Mouse (Mus musculus) embryonic facial prominence, embryonic 10.5 days (tissue): ENCODE results near the gene Usp5. TPM values are rescaled to one million over a fixed set of nuclear protein-coding genes. Genes with fewer than 3 reads are reported as not detected.
"Not testable (repeated sequence)": the region's sequence is repeated elsewhere in the genome, so short reads cannot be mapped to it uniquely, and the experiment has no call there.

Experiments used
- DNase-seq: peaks from one replicate; pipeline ENCODE4 v3.0.0-alpha.2; 2017; ENCODE audit warnings: low spot score
- H3K27ac ChIP-seq: fragments of 300-500 bp; sonication (generic); replicated peaks from 2 replicates; pipeline ENCODE4 v1.5.1; 2016; ENCODE audit warnings: mild to moderate bottlenecking
- H3K27me3 ChIP-seq: fragments of 300-500 bp; sonication (generic); replicated peaks from 2 replicates; pipeline ENCODE4 v1.6.1; 2016; ENCODE audit warnings: low read depth, mild to moderate bottlenecking; ENCODE audit not compliant: poor library complexity, severe bottlenecking
- H3K36me3 ChIP-seq: fragments of 300-500 bp; sonication (generic); replicated peaks from 2 replicates; pipeline ENCODE4 v1.6.1; 2016; ENCODE audit warnings: mild to moderate bottlenecking, moderate library complexity
- H3K4me1 ChIP-seq: fragments of 300-500 bp; sonication (generic); 2 replicates; pipeline ENCODE4 v1.6.1; 2016
- H3K4me3 ChIP-seq: fragments of 300-500 bp; sonication (generic); 2 replicates; pipeline ENCODE4 v1.5.1; 2016; ENCODE audit warnings: mild to moderate bottlenecking, moderate library complexity
- H3K9me3 ChIP-seq: fragments of 300-500 bp; sonication (generic); 2 replicates; pipeline ENCODE4 v1.6.1; 2016; ENCODE audit warnings: mild to moderate bottlenecking
- WGBS: fragments of 180-500 bp; shearing (Covaris S2); methylation state at CpG from one replicate; pipeline ENCODE4 v1.1.7; 2016; 5-methylcytosine and 5-hydroxymethylcytosine counted together
- polyA plus RNA-seq: library from polyadenylated mRNA; unstranded; fragments of >200 nt; fragmentation: Nextera tagmentation; extraction: Ambion mirVana; gene quantifications from 2 replicates; pipeline ENCODE4 v1.2.1, GENCODE M21; 2016

Gene Usp5
- polyA plus RNA-seq, 1 experiment from 2014 or later = 191 TPM

DNA sequence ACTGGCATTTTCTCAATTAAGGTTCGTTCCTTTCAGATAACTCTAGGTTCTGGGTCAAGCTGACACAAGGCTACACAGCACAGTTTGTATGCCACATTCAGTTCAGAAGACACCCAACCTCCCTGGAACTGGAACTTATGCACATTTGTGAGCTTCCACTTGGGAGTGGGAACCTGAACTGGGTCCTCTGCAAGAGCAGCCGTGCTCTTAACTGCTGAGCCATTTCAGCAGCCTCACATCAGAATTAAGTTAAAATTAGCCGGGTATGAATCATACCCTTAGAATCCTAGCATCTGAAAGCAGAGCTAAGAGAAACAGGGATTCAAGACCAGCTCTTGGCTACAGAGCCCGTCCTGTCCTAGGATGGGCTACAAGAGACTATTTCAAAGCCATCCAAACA, 21.9 kb downstream of the Usp5 start:
- 87% methylated on average over 4 of the region's 4 CpGs for WGBS
- peaks cover 62% of the 10 kb centered on the region for H3K4me1 ChIP-seq
- no peak for DNase-seq
- H3K4me3 ChIP-seq = no peak overlapping the region
- no peaks in the 10 kb centered on the region for H3K9me3 ChIP-seq
- H3K27ac ChIP-seq = 0 out of 2 replicates have a peak overlapping the region, but pooled peaks have one; percentile 24
- H3K27me3 ChIP-seq = no peaks in the 10 kb centered on the region
- peaks cover 27% of the 10 kb centered on the region for H3K36me3 ChIP-seq

DNA sequence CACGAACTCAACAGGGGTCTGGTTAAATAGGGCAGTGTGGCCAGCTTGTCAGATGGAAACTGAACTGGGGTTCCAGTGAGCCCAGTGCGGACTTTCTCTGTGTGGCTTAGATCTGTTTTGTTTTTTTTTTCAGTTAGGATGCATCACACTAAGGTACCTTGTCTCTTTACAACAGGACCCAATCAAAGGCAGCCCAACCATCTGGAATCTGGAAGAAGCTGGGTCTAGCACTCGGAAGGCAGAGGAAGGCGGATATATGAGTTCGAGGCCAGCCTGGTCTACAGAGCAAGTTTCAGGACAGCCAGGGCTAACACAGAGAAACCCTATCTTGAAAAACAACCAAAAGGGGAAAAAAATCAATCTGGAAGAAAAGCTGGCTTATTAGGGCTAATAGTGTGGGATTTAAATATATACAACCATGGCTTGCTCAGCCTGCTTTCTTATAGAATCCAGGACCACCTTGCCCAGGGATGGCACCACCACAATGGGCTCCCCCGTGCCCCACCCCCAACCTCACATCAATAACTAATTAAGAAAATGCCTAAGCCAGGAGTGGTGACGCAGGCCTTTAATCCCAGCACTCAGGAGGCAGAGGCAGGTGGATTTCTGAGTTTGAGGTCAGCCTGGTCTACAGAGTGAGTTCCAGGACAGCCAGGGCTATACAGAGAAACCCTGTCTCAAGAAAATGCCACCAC, 22.7 kb downstream of the Usp5 start:
- Histone ChIP-seq H3K27ac (peak overlapping the region; percentile 91), H3K4me3 (peak overlapping the region; percentile 66), H3K9me3 (no peaks in the 10 kb centered on the region), H3K36me3 (peaks cover 20% of the 10 kb centered on the region), H3K4me1 (peaks cover 54% of the 10 kb centered on the region), H3K27me3 (no peaks in the 10 kb centered on the region)
- 75% methylated on average over 7 of the region's 7 CpGs for whole genome bisulfite sequencing
- no peak for DNase-seq

DNA sequence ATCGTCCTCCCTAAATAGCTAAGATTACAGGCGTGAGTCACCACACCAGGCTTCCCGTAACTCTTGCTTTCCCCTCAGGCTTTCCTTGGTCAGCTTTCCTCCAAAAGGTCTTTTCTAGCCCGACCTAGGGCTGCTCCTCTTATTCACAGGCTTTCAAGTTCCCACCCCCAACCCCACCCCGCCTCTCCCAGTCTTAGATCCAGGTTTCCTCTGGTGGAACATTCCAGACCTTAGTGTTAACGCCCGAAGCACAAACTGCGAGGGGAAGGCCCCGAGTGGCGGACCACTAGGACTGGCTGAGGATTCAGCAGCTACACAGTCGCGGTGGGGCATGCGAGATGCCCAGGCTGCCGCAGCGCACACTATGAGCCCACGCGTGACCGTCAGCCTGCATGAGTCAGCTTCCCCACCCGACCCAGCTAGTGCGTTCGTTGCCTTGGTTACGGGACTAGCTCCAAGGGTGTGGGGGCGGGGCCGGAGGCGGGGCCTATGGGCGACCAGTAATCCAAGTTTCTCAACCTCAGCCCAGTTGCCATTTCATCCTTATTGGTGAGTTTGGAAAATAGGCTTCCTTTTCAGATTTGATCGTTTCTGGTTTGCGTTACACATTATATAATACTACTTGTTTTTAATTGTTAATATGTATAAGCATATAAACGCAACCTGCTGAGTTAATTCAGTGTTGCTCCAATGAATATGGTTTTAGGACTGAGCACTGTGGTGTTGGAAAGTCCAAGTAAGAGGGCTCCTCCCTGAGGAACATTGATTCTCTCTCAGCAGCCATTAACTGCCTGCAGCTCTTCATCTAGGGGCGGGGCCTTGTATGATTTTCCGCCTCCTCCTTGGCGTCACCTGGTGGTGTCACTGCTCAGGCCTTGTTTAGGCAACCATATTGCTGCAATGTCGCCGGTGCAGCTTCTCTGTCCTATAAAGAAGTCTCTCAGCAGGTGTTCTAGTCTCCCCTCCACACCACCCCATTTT, 23.7 kb downstream of the Usp5 start:
- WGBS = 1% methylated on average over 34 of the region's 34 CpGs

GRCm38 (mm10) chr6:124804341-124804740, 24.9 kb downstream of the Usp5 start:
- Histone ChIP-seq H3K27ac (no peak overlapping the region), H3K27me3 (no peaks in the 10 kb centered on the region)

More for the DNA sequence above, 23.7 kb downstream of the Usp5 start:
- no peaks in the 10 kb centered on the region for H3K27me3 ChIP-seq
- peaks cover 50% of the 10 kb centered on the region for H3K4me1 ChIP-seq
- peak overlapping the region; percentile 66 for H3K4me3 ChIP-seq
- H3K9me3 ChIP-seq = no peaks in the 10 kb centered on the region
- DNase-seq = peak; percentile 96
- H3K36me3 ChIP-seq = peaks cover 10% of the 10 kb centered on the region
- peak overlapping the region; percentile 91 for H3K27ac ChIP-seq

DNA sequence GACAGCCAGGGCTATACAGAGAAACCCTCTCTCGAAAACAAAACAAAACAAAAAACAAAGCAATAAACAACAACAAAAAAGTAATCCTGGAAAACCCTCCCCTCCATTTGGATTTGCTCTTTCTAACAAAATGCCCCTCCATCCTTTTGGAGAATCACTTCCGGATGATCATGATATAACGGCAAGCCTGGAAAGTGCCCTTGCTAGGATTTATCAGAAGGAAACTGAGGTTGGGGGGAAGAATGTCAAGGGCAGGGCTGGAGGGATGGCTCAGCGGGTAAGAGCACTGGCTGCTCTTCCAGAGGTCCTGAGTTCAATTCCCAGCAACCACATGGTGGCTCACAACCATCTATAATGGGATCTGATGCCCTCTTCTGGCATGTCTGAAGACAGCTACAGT, 25.6 kb downstream of the Usp5 start:
- H3K27ac ChIP-seq, H3K36me3 ChIP-seq, H3K27me3 ChIP-seq, DNase-seq, H3K4me3 ChIP-seq, H3K9me3 ChIP-seq: not testable (repeated sequence)
- H3K4me1 ChIP-seq = peaks cover 31% of the 10 kb centered on the region
- WGBS = 94% methylated on average over 4 of the region's 4 CpGs

More at GRCm38 (mm10) chr6:124804341-124804740, 24.9 kb downstream of the Usp5 start:
- 88% methylated on average over 3 of the region's 3 CpGs for WGBS
- no peak overlapping the region for H3K4me3 ChIP-seq
- H3K4me1 ChIP-seq = peaks cover 37% of the 10 kb centered on the region
- no peaks in the 10 kb centered on the region for H3K9me3 ChIP-seq
- no peak for DNase-seq
- H3K36me3 ChIP-seq = no peaks in the 10 kb centered on the region

DNA sequence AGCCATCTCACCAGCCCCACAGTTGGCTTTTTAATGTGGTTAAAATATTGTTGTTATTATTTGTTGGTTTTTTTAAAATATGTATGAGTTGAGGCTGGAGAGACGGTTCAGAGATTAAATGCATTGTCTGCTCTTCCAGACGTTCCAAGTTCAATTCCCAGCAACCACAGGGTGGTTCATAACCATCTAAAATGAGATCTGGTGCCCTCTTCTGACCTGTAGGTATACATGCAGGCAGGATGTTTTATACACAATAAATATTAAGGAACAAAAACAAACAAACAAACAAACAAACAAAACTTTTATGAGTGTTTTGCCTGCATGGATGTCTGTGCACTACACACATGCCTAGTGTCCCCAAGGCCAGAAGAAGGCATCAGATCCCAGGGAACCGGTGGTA, 26.2 kb downstream of the Usp5 start:
- Histone ChIP-seq H3K4me1 (peaks cover 24% of the 10 kb centered on the region), H3K4me3 (no peak overlapping the region), H3K27me3 (no peaks in the 10 kb centered on the region), H3K36me3 (no peaks in the 10 kb centered on the region), H3K27ac (no peak overlapping the region), H3K9me3 (no peaks in the 10 kb centered on the region)
- DNase-seq = no peak
- 75% methylated on average over 3 of the region's 3 CpGs for WGBS

DNA sequence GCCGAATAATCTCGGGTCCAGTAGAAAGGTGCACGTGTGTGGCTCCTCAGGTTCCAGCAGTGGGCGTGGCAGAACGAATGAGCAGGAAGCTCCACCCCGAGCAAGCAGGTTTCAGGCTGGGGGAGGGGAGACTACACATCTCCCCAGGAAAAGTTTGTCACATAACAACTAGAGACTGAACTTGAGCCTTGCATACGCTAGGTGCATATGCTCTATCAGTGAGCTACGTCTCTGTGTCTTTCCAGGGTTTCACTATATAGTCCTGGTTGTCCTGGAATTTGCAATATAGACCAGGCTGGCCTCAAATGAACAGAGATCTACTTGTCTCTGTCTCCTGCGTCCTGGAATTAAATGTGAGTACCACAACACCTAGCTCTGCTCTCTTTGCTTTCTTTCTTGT, 26.9 kb downstream of the Usp5 start:
- peak; percentile 61 for DNase-seq
- 8% methylated on average over 7 of the region's 9 CpGs for WGBS

DNA sequence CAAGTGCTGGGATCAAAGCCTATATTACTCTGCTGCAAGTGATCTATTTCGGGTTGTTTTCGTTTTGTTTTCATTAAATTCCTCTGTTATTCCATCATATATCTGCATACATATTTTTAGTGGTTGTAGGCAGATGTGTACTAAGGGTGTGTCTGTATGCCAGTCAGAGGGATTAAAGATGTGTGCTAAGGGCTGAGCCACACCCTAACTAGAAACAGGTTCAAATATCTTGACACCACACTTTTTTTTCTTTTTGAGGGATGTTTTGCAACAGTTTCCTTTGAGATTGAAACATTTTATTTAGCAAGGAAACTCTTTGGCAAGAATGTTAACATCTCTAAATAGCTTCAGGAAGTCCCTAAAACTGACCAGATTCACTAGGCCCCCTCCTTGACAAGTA, 33.1 kb downstream of the Usp5 start:
- H3K4me3 ChIP-seq = no peak overlapping the region
- DNase-seq = no peak
- H3K9me3 ChIP-seq = no peaks in the 10 kb centered on the region
- H3K4me1 ChIP-seq = no peaks in the 10 kb centered on the region
- H3K27me3 ChIP-seq = no peaks in the 10 kb centered on the region
- WGBS = 84% methylated on average over 2 of the region's 2 CpGs
- H3K36me3 ChIP-seq = peaks cover 20% of the 10 kb centered on the region
- H3K27ac ChIP-seq = no peak overlapping the region

More for the DNA sequence above, 26.9 kb downstream of the Usp5 start:
- Histone ChIP-seq H3K27ac (peak overlapping the region; percentile 55), H3K4me3 (peak overlapping the region; percentile 41; the same call in 1 of the 2 replicates), H3K4me1 (peaks cover 22% of the 10 kb centered on the region)
- not testable (repeated sequence) for H3K9me3 ChIP-seq, H3K36me3 ChIP-seq, H3K27me3 ChIP-seq

- no peak for DNase-seq
- 79% methylated on average over 4 of the region's 4 CpGs for WGBS
- H3K27ac ChIP-seq = no peak overlapping the region
- H3K9me3 ChIP-seq = no peaks in the 10 kb centered on the region
- no peaks in the 10 kb centered on the region for H3K4me1 ChIP-seq
- H3K27me3 ChIP-seq = no peaks in the 10 kb centered on the region
- peaks cover 20% of the 10 kb centered on the region for H3K36me3 ChIP-seq
- no peak overlapping the region for H3K4me3 ChIP-seq
Measured at GRCm38 (mm10) chr6:124795781-124796180, 33.5 kb downstream of the Usp5 start.

- no peak for DNase-seq
- no peaks in the 10 kb centered on the region for H3K27me3 ChIP-seq
- H3K27ac ChIP-seq = no peak overlapping the region
- no peaks in the 10 kb centered on the region for H3K4me1 ChIP-seq
- peaks cover 20% of the 10 kb centered on the region for H3K36me3 ChIP-seq
- H3K9me3 ChIP-seq = no peaks in the 10 kb centered on the region
- 87% methylated on average over 3 of the region's 3 CpGs for WGBS
- H3K4me3 ChIP-seq = no peak overlapping the region
Measured at GRCm38 (mm10) chr6:124791911-124792310, 37.4 kb downstream of the Usp5 start.

DNA sequence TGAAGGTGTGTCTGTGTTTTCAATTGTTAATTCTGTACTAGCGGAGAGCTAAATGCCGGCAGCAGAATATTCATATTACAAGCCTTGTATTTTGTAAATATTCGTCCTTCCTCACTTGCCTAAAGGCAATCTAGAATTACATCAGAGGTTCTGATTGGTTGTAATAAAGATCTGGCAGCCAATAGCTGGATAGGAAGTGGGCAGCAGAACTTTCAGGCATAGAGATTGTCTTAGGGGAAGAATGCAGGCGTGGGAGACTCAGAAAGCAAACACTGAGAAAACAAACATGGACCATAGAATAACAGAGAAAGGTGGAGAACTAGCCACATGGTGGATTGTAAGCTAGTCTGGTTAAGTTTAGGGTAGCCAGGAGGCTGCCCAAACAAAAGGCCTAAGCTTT, 39.2 kb downstream of the Usp5 start:
- no peaks in the 10 kb centered on the region for H3K27me3 ChIP-seq
- no peaks in the 10 kb centered on the region for H3K9me3 ChIP-seq
- 66% methylated on average over 4 of the region's 4 CpGs for WGBS
- H3K27ac ChIP-seq = no peak overlapping the region
- H3K36me3 ChIP-seq = peaks cover 8% of the 10 kb centered on the region
- H3K4me1 ChIP-seq = no peaks in the 10 kb centered on the region
- H3K4me3 ChIP-seq = no peak overlapping the region
- DNase-seq = no peak

- Histone ChIP-seq H3K4me1 (no peaks in the 10 kb centered on the region), H3K27me3 (no peaks in the 10 kb centered on the region), H3K9me3 (no peaks in the 10 kb centered on the region), H3K36me3 (peaks cover 8% of the 10 kb centered on the region), H3K27ac (no peak overlapping the region), H3K4me3 (no peak overlapping the region)
- DNase-seq = no peak
- 89% methylated on average over 4 of the region's 4 CpGs for WGBS
Measured at GRCm38 (mm10) chr6:124789519-124789918, 39.8 kb downstream of the Usp5 start.
